Mouse (Mus musculus) stomach, embryonic 16.5 days (tissue): ENCODE data around the gene Mettl14. TPM values are rescaled to one million over a fixed set of nuclear protein-coding genes. Genes with fewer than 3 reads are reported as not detected.

Experiments used
- polyA plus RNA-seq: library from polyadenylated mRNA; unstranded; fragments of >200 nt; fragmentation: Nextera tagmentation; extraction: Ambion mirVana; gene quantifications from 2 replicates; pipeline ENCODE4 v1.2.1, GENCODE M21; 2015

The Mettl14 gene
- polyA plus RNA-seq, 1 experiment from 2014 or later, result 25.0 TPM

Other genes starting within 250 kb of the Mettl14 start
- gene Synpo2, start 150.0 kb downstream of the Mettl14 start, polyA plus RNA-seq, result 38.7 and 38.9 TPM in 2 replicates
- 110 and 114 TPM in 2 replicates for gene Sec24d, start 118.7 kb downstream of the Mettl14 start, polyA plus RNA-seq
- 2.8 and 3.3 TPM in 2 replicates for gene Prss12, start 60.8 kb upstream of the Mettl14 start, polyA plus RNA-seq